Mouse (Mus musculus): ENCODE results near the gene Pkp1. TPM values are rescaled to one million over a fixed set of nuclear protein-coding genes. Genes with fewer than 3 reads are reported as not detected.
A peak's percentile ranks its signal among the peaks of the same experiment; 100 is the strongest.

Gene Pkp1
- polyA plus RNA-seq (2014; fragmentation: Nextera tagmentation; extraction: Ambion mirVana) = 0.04 TPM in 1 of 2 replicates, not detected in the other

DNA sequence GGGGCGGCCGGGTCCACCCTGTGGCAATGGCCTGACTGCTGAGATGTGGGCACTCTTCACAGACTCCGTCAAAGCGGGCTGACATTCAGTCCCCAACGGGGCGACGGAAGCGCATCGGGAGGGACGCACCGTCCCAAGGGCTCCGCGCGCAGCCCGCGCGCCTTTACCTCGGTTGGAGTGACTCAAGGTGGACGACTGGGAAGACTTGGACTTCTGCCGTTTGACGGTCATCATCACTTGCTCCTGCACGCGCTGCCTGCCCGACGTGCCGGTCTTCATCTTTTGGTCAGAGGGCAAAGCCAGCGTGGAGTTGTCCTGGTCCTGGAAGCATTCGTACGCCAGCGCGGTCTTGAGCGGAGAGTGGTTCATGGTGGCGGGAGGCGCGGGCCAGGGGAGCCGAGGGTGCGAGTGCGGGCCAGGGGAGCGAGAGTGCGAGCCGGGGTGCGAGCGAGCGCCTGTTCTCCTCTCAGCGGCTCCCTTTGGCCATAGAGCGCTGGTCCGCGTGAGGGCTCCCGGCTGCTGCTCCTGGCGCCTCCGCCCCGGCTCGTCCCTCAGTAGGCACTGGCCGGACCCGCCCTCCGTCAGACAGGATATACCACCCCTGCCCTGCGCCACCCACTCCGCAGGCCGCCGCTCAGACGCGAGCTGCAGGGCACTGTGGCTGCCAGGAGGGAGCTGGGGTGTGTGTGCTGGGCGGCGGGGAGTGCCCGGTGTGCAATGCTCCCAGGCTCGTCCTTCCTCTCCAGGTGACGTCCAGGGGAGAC, at the start of gene Pkp1:
Gene Pkp1, minus strand, starts transcription at position 564 of the 764 bp plus-strand sequence.
- H3K4me1 ChIP-seq (ENCODE audit: control insufficient read depth, insufficient read depth, low read length) = 0 out of 2 replicates have a peak, but pooled peaks cover 7% of the 10 kb centered on the region
- H3K36me3 ChIP-seq (ENCODE audit: control insufficient read depth, insufficient read depth, low read length) = no peaks in the 10 kb centered on the region
- H3K9me3 ChIP-seq (ENCODE audit: control insufficient read depth, low read length) = no peaks in the 10 kb centered on the region
- no peak for ATAC-seq (ENCODE audit: low FRiP score, low TSS enrichment)
- H3K4me2 ChIP-seq (ENCODE audit: low read length) = peak within 1 kb of the TSS; percentile 46
- H3K27me3 ChIP-seq (ENCODE audit: control insufficient read depth, insufficient read depth, low read length) = peaks cover 52% of the 10 kb centered on the region
- under 1% methylated on average over 67 of the region's 67 CpGs for WGBS
- H3K9ac ChIP-seq (replicated peaks; ENCODE audit: low read length) = 0 out of 2 replicates have a peak within 1 kb of the TSS, but pooled peaks have one; percentile 6
- peak; percentile 11 for DNase-seq
- no peak within 1 kb of the TSS for H3K27ac ChIP-seq (replicated peaks; ENCODE audit: low read depth, low read length)
- peak within 1 kb of the TSS; percentile 21 for H3K4me3 ChIP-seq (replicated peaks; ENCODE audit: low read depth, low read length)

DNA sequence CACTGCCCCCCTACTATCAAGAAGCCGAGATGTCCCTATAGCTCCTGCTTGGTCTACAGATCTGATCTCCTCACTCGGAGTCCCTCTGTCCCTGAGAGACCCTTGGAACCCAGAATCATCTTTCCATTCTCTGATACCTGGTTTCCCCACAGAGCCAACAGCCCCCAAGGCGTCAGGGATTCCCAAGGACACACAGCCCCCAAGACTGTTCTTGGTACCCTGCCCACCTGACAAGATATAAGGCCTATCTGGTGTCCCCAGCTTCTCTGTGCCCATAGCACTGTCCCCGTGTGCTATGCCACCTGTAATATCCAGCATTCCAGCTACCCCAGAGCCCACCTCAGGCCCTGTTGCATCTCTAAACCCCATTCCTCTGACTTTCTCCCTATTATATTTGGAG, 48.7 kb upstream of the Pkp1 start:
- H3K4me2 ChIP-seq (ENCODE audit: low read length) = no peak overlapping the region
- H3K9ac ChIP-seq (replicated peaks; ENCODE audit: low read length) = no peak overlapping the region
- no peak overlapping the region for H3K4me3 ChIP-seq (replicated peaks; ENCODE audit: low read depth, low read length)
- 77% methylated on average over 4 of the region's 4 CpGs for WGBS
- H3K27me3 ChIP-seq (ENCODE audit: control insufficient read depth, insufficient read depth, low read length) = no peaks in the 10 kb centered on the region
- no peak overlapping the region for H3K27ac ChIP-seq (replicated peaks; ENCODE audit: low read depth, low read length)
- H3K36me3 ChIP-seq (ENCODE audit: control insufficient read depth, insufficient read depth, low read length) = no peaks in the 10 kb centered on the region
- DNase-seq = no peak
- H3K9me3 ChIP-seq (ENCODE audit: control insufficient read depth, low read length) = no peaks in the 10 kb centered on the region
- no peaks in the 10 kb centered on the region for H3K4me1 ChIP-seq (ENCODE audit: control insufficient read depth, insufficient read depth, low read length)
- no peak for ATAC-seq (ENCODE audit: low FRiP score, low TSS enrichment)

DNA sequence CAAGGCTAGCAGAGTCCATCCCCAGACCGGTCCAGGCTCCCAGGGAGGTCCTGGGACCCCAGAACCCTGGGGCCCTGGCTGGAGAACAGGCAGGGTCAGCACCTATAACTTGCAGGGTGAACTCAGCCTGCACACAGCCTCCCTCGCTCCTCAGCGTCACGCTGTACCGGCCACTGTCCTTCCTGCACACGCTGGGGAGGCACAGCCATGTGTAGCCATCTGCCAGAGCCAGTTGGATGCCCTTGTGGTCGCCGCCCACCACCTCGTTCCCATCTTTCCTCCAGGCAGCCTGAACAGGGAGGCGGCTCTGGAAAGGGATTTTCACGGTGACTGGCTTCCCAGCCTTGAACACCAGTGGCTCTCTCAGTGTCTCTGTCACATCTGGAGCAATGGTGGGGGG, 45.6 kb upstream of the Pkp1 start:
- Histone ChIP-seq H3K27ac (replicated peaks; ENCODE audit: low read depth, low read length) (no peak overlapping the region), H3K4me3 (replicated peaks; ENCODE audit: low read depth, low read length) (no peak overlapping the region), H3K4me1 (ENCODE audit: control insufficient read depth, insufficient read depth, low read length) (no peaks in the 10 kb centered on the region), H3K9me3 (ENCODE audit: control insufficient read depth, low read length) (no peaks in the 10 kb centered on the region), H3K27me3 (ENCODE audit: control insufficient read depth, insufficient read depth, low read length) (no peaks in the 10 kb centered on the region), H3K4me2 (ENCODE audit: low read length) (no peak overlapping the region), H3K36me3 (ENCODE audit: control insufficient read depth, insufficient read depth, low read length) (no peaks in the 10 kb centered on the region), H3K9ac (replicated peaks; ENCODE audit: low read length) (no peak overlapping the region)
- no peak for DNase-seq
- WGBS = 57% methylated on average over 11 of the region's 11 CpGs
- ATAC-seq (ENCODE audit: low FRiP score, low TSS enrichment) = no peak

DNA sequence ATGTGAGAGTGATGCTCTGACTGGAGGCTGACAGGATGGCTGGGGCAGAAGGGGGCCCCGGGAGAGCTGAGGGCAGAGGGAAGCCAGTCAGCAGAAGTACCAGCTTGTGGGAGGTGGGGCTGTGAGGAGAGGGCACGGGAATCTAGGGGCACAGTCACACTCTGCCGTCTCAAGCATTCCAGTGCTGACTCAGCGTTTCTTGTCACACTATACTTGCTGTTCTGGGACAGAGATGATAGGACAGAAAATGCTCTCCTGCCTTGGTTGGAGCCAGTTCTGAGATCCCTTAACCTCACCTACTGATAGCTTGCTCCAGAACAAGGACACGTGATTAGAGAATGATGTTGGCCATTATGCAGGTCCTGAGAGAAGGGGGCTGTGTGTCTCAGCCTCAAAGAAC, 44.2 kb upstream of the Pkp1 start:
- no peak overlapping the region for H3K9ac ChIP-seq (replicated peaks; ENCODE audit: low read length)
- no peak overlapping the region for H3K27ac ChIP-seq (replicated peaks; ENCODE audit: low read depth, low read length)
- H3K4me2 ChIP-seq (ENCODE audit: low read length) = no peak overlapping the region
- 77% methylated on average over 5 of the region's 5 CpGs for WGBS
- H3K4me3 ChIP-seq (replicated peaks; ENCODE audit: low read depth, low read length) = no peak overlapping the region
- H3K36me3 ChIP-seq (ENCODE audit: control insufficient read depth, insufficient read depth, low read length) = no peaks in the 10 kb centered on the region
- DNase-seq (peak; percentile 5), ATAC-seq (ENCODE audit: low FRiP score, low TSS enrichment) (no peak)
- H3K27me3 ChIP-seq (ENCODE audit: control insufficient read depth, insufficient read depth, low read length) = no peaks in the 10 kb centered on the region
- H3K9me3 ChIP-seq (ENCODE audit: control insufficient read depth, low read length) = no peaks in the 10 kb centered on the region
- H3K4me1 ChIP-seq (ENCODE audit: control insufficient read depth, insufficient read depth, low read length) = no peaks in the 10 kb centered on the region

DNA sequence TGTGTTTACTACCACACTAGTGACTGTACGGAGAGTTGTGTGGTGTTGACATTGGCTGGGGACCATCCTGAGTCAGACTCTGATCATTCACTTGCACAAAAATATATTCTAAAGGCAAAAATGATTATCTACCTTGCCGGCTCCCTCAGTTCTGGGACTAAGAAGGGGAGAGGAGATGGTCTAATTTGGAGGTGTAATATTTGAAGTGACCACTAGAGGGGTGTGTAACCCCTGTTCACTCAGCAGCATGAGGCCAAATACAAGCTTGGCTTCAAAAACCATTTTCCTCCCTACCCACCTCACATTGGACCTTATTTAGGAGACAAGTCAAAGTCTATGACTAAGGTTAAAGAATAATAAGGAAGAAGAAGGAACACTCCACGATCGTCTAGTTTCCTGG, 39.5 kb upstream of the Pkp1 start:
- ATAC-seq (ENCODE audit: low FRiP score, low TSS enrichment) = no peak

DNA sequence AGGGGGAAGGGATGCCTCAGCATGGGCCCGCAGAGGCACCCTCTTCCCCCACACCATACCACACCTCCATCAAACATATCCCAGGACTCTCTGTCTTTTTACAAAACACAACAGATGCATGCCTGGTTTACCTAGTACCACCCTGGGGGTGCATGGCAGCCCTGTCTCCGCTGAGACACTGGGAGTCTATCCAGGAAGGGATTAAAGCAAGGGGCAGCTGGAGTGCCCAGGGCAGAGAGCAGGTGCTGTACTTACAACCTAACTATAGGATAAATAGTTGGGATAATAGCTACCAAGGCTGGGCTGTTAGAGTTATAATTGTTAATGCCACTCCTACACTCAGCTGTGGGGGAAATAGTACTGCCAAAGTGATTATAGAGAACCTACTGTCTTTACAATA, 29.9 kb upstream of the Pkp1 start:
- no peak overlapping the region for H3K27ac ChIP-seq (replicated peaks; ENCODE audit: low read depth, low read length)
- H3K4me1 ChIP-seq (ENCODE audit: control insufficient read depth, insufficient read depth, low read length) = no peaks in the 10 kb centered on the region
- H3K36me3 ChIP-seq (ENCODE audit: control insufficient read depth, insufficient read depth, low read length) = no peaks in the 10 kb centered on the region
- no peak overlapping the region for H3K9ac ChIP-seq (replicated peaks; ENCODE audit: low read length)
- no peak overlapping the region for H3K4me2 ChIP-seq (ENCODE audit: low read length)
- WGBS = 52% methylated on average over 2 of the region's 2 CpGs
- H3K4me3 ChIP-seq (replicated peaks; ENCODE audit: low read depth, low read length) = no peak overlapping the region
- no peak for ATAC-seq (ENCODE audit: low FRiP score, low TSS enrichment)
- H3K27me3 ChIP-seq (ENCODE audit: control insufficient read depth, insufficient read depth, low read length) = no peaks in the 10 kb centered on the region
- no peak for DNase-seq
- H3K9me3 ChIP-seq (ENCODE audit: control insufficient read depth, low read length) = no peaks in the 10 kb centered on the region

More for the DNA sequence above, 39.5 kb upstream of the Pkp1 start:
- Histone ChIP-seq H3K4me2 (ENCODE audit: low read length) (no peak overlapping the region), H3K36me3 (ENCODE audit: control insufficient read depth, insufficient read depth, low read length) (no peaks in the 10 kb centered on the region), H3K4me3 (replicated peaks; ENCODE audit: low read depth, low read length) (no peak overlapping the region), H3K9ac (replicated peaks; ENCODE audit: low read length) (no peak overlapping the region), H3K9me3 (ENCODE audit: control insufficient read depth, low read length) (no peaks in the 10 kb centered on the region), H3K27ac (replicated peaks; ENCODE audit: low read depth, low read length) (no peak overlapping the region), H3K27me3 (ENCODE audit: control insufficient read depth, insufficient read depth, low read length) (no peaks in the 10 kb centered on the region), H3K4me1 (ENCODE audit: control insufficient read depth, insufficient read depth, low read length) (no peaks in the 10 kb centered on the region)
- WGBS = 57% methylated on average over 4 of the region's 4 CpGs
- DNase-seq = peak; percentile 83

DNA sequence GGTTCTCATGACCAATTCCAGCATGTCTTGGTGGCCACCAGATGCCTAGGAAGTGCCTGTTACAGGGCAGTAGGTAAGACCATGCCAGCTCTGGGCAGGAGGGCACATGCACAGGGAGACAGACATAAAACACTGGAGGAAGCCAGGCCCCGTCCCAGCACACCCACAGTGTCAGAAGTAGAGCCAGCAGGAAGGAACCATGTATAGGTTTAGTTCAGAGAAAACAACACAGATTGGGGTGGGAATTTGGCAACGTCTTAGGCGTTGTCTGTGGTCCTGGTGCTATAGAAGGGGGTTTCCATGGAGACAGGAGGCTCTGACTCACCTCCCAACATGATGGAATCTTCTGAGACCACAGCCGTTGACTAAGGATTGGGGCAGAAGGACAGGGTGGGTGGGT, 27.2 kb upstream of the Pkp1 start:
- WGBS = 63% methylated on average over 4 of the region's 4 CpGs

DNA sequence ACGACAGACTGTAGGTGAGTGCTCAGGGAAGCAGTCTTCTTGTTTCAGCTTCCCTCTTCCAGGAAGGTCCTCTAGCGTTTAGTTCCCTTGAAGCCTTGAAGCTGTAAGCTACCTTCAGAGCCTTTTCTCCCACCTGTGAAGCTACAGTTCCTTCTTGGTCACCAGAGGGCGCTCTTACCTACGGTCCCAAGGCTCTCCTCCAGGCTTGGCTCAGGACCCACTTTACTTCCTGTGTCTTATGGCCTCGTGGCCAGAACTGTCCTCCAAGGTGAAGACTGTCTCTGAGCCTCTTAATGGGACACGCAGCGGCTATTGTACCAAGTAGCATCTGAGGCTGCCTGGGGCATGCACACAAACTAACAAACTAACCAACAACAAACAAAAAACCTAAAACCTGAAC, 26.7 kb upstream of the Pkp1 start:
- 18% methylated on average over 7 of the region's 7 CpGs for WGBS
- ATAC-seq (ENCODE audit: low FRiP score, low TSS enrichment) = no peak
- no peak overlapping the region for H3K4me2 ChIP-seq (ENCODE audit: low read length)

More for the DNA sequence above, 27.2 kb upstream of the Pkp1 start:
- ATAC-seq (ENCODE audit: low FRiP score, low TSS enrichment) (no peak), DNase-seq (no peak)
- Histone ChIP-seq H3K27me3 (ENCODE audit: control insufficient read depth, insufficient read depth, low read length) (no peaks in the 10 kb centered on the region), H3K9me3 (ENCODE audit: control insufficient read depth, low read length) (no peaks in the 10 kb centered on the region), H3K27ac (replicated peaks; ENCODE audit: low read depth, low read length) (no peak overlapping the region), H3K4me1 (ENCODE audit: control insufficient read depth, insufficient read depth, low read length) (no peaks in the 10 kb centered on the region), H3K9ac (replicated peaks; ENCODE audit: low read length) (no peak overlapping the region), H3K4me2 (ENCODE audit: low read length) (no peak overlapping the region), H3K36me3 (ENCODE audit: control insufficient read depth, insufficient read depth, low read length) (no peaks in the 10 kb centered on the region), H3K4me3 (replicated peaks; ENCODE audit: low read depth, low read length) (no peak overlapping the region)

More for the DNA sequence above, 26.7 kb upstream of the Pkp1 start:
- Histone ChIP-seq H3K36me3 (ENCODE audit: control insufficient read depth, insufficient read depth, low read length) (no peaks in the 10 kb centered on the region), H3K27me3 (ENCODE audit: control insufficient read depth, insufficient read depth, low read length) (no peaks in the 10 kb centered on the region), H3K9me3 (ENCODE audit: control insufficient read depth, low read length) (no peaks in the 10 kb centered on the region), H3K27ac (replicated peaks; ENCODE audit: low read depth, low read length) (no peak overlapping the region), H3K4me1 (ENCODE audit: control insufficient read depth, insufficient read depth, low read length) (no peaks in the 10 kb centered on the region), H3K9ac (replicated peaks; ENCODE audit: low read length) (no peak overlapping the region), H3K4me3 (replicated peaks; ENCODE audit: low read depth, low read length) (no peak overlapping the region)
- DNase-seq = peak; percentile 78

Data from midbrain, embryonic 14.5 days (tissue).